In the genomic region with DNA sequence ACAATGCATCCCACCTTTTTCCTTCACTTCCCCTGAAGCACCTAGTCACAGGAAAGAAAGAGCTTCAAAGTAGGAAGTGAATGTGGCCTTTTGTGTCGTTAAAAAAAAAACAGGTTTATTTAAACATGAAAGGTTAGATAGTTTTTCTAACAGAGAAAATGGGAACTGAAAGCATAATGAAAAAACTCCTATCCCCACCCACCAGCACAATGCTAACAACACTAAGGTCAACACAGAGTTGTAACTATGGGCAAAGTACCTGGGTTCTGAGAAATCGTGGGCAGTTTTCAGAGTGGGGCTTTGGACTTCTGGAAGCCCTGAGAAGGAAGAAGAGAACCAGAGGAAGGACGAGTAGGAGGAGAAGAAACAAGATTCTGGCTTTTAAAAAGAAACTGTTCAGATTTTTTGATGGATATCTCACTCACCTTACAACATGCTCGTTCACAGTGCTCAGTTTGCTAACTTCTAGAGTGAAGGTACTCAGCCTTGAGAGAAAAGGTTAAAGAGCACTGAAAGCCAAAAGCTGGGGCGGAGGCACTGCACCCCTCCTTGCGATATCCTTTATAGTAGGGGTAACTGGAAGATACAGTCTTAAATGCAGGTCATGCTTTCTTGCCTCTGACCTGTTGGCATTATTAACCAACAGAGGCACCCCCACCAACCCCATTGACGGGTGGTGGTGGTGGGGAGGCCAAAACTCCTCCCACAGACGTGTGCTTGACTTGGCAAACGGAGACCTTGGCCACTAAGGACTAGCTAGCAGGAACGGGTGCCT, we compare ENCODE assay signal across 12 mouse cellular contexts. TPM values are rescaled to one million over a fixed set of nuclear protein-coding genes. Genes with fewer than 3 reads are reported as not detected.
A peak's percentile ranks its signal among the peaks of the same experiment; 100 is the strongest.
DNase-seq lines count a peak whose midpoint lies in the region; TF ChIP-seq lines count a peak whose summit lies in the region.
"Had no signal": no experiment of that assay in that cellular context is flagged by ENCODE, and none has a peak within 500 bp of the region (broad histone marks: within the 10 kb centered on the region; RNA-seq: fewer than 3 reads in every experiment).

No protein-coding gene starts in this region.

- no peaks in the 10 kb centered on the region for H3K9me3 ChIP-seq in CH12.LX (replicated peaks; ENCODE audit: low read length)
- no peaks in the 10 kb centered on the region for H3K9me3 ChIP-seq in limb, embryonic 10.5 days (replicated peaks)
- H3K9me3 ChIP-seq: hindbrain, embryonic 15.5 days had no signal

- H3K79me2 ChIP-seq in CH12.LX (replicated peaks; ENCODE audit: control insufficient read depth, extremely low read depth, insufficient read depth, poor library complexity, severe bottlenecking) (no peaks in the 10 kb centered on the region), macrophage (ENCODE audit: inconsistent target) (peaks cover 58% of the 10 kb centered on the region)

- no peak overlapping the region for H3K4me3 ChIP-seq in CH12.LX (replicated peaks in 1 of 3; ENCODE audit: low read depth in 2 of 3, low read length in 2 of 3, poor library complexity in 1 of 3)
- H3K4me3 ChIP-seq in macrophage (ENCODE audit: inconsistent target), result peak overlapping the region; percentile 44
- H3K4me3 ChIP-seq in limb, embryonic 10.5 days, result no peak overlapping the region
- H3K4me3 ChIP-seq: hindbrain, embryonic 15.5 days; left cerebral cortex, adult 2 months had no signal

- peak overlapping the region; percentile 47 for H3K9ac ChIP-seq in CH12.LX (ENCODE audit: insufficient read depth, low read depth)
- H3K9ac ChIP-seq: hindbrain, embryonic 15.5 days had no signal

- no peak for TF ChIP-seq CTCF in CH12.LX (conservative IDR thresholded peaks at IDR 0.05 in 1 of 2, IDR thresholded peaks at IDR 0.05 in 1 of 2; ENCODE audit: low read depth in 2 of 2, low read length in 2 of 2)

- dilution Hi-C loops in CH12.LX (cut with MboI; ENCODE audit: extremely low pct_ligation_motif_present, extremely low pct_unique_long_range_greater_than_20kb, low sequenced_read_pairs), result no loop called here

- no peaks in the 10 kb centered on the region for H3K27me3 ChIP-seq in CH12.LX (replicated peaks)
- peaks cover 30% of the 10 kb centered on the region for H3K27me3 ChIP-seq in limb, embryonic 10.5 days (ENCODE audit: low read depth, poor library complexity, severe bottlenecking)

- peaks cover 7 to 27% of the 10 kb centered on the region in 2 experiments for H3K4me1 ChIP-seq in CH12.LX (ENCODE audit: control insufficient read depth in 1 of 2, insufficient read depth in 2 of 2)
- no peaks in the 10 kb centered on the region for H3K4me1 ChIP-seq in limb, embryonic 10.5 days
- H3K4me1 ChIP-seq: hindbrain, embryonic 15.5 days had no signal

- TF ChIP-seq POLR2A in CH12.LX (IDR thresholded peaks at IDR 0.05; ENCODE audit: low read depth, low read length), result no peak

- TF ChIP-seq EP300 in CH12.LX (IDR thresholded peaks at IDR 0.05; ENCODE audit: low read length), result peak; percentile 79

- peak; percentile 43 for DNase-seq in lung, postnatal 25 days (ENCODE audit: low spot score)
- DNase-seq in lung, postnatal 10 days, result no peak
- peak; percentile 70 to 74 for DNase-seq in B cell, adult 2 months
- peak; percentile 44 for DNase-seq in CH12.LX (ENCODE audit: extremely low read depth)
- no peak for DNase-seq in gastrocnemius, adult 8-10 months (ENCODE audit: low spot score in 2 of 2)
- no peak for DNase-seq in limb, embryonic 10.5 days (ENCODE audit: low spot score)
- DNase-seq: cerebellum, postnatal 14 days; kidney, postnatal 10 days; lung, postnatal 14 days had no signal

- 44% methylated on average over 10 of the region's 10 CpGs for WGBS in macrophage (ENCODE audit: missing documents)
- WGBS in limb, embryonic 10.5 days, result 73% methylated on average over 10 of the region's 10 CpGs

- H3K36me3 ChIP-seq in CH12.LX (replicated peaks in 1 of 2; ENCODE audit: control insufficient read depth in 1 of 2, insufficient read depth in 1 of 2, low read length in 1 of 2) (no peaks in the 10 kb centered on the region), macrophage (ENCODE audit: inconsistent target) (peaks cover 23% of the 10 kb centered on the region; the same call in 1 of the 2 replicates)
- H3K36me3 ChIP-seq in limb, embryonic 10.5 days, result no peaks in the 10 kb centered on the region
- H3K36me3 ChIP-seq: hindbrain, embryonic 15.5 days had no signal

- peak overlapping the region; percentile 89 for H3K4me2 ChIP-seq in CH12.LX (ENCODE audit: insufficient read depth, low read depth, poor library complexity, severe bottlenecking)
- H3K4me2 ChIP-seq: hindbrain, embryonic 15.5 days had no signal

- no peak overlapping the region for H3K27ac ChIP-seq in CH12.LX (ENCODE audit: insufficient read depth, low read depth)
- H3K27ac ChIP-seq in macrophage, result peak overlapping the region; percentile 50
- no peak overlapping the region for H3K27ac ChIP-seq in limb, embryonic 10.5 days
- H3K27ac ChIP-seq: hindbrain, embryonic 15.5 days; left cerebral cortex, adult 2 months had no signal

- no peak for TF ChIP-seq RAD21 in CH12.LX (IDR thresholded peaks at IDR 0.05; ENCODE audit: low read depth, low read length)

- in situ Hi-C loops in CH12.LX (cut with MboI; ENCODE audit: low pct_ligation_motif_present, low pct_unique_long_range_greater_than_20kb, low sequenced_read_pairs), result no loop called here

TF ChIP-seq in CH12.LX, 34 proteins besides CTCF, POLR2A, EP300 and RAD21:
- TF ChIP-seq MAZ (IDR thresholded peaks at IDR 0.05; ENCODE audit: low read depth, low read length) (no peak), IRF4 (IDR thresholded peaks at IDR 0.05; ENCODE audit: low read depth, low read length) (peak; percentile 96), ZNF384 (IDR thresholded peaks at IDR 0.05; ENCODE audit: low read depth, low read length) (peak; percentile 95), MAX (IDR thresholded peaks at IDR 0.05; ENCODE audit: low read length) (no peak), RCOR1 (conservative IDR thresholded peaks at IDR 0.05; ENCODE audit: low read depth, low read length) (no peak), TBP (conservative IDR thresholded peaks at IDR 0.05; ENCODE audit: low read depth, low read length) (no peak), ELF1 (IDR thresholded peaks at IDR 0.05; ENCODE audit: low read depth, low read length) (0 out of 2 replicates have a peak, but pooled peaks have one; percentile 47), CHD1 (IDR thresholded peaks at IDR 0.05; ENCODE audit: low read depth, low read length) (no peak)

RNA-seq across cellular contexts. Expression of a gene that starts 1.2 kb away (rescaled TPM):
- total RNA-seq in CH12.LX (2012; rRNA removed), result 8.9 and 9.2 TPM in 2 replicates
- total RNA-seq in CH12.LX (2014; rRNA removed), result 7.2 and 9.7 TPM in 2 replicates
- polyA plus RNA-seq in CH12.LX (2012; ENCODE audit: insufficient read length, low read depth), result 10.4 and 11.4 TPM in 2 replicates
- total RNA-seq in macrophage (2018; cell fraction: chromatin; rRNA removed), result 100 to 1,000 TPM in 17 of 26 experiments, 10 to 100 TPM in 9; 39.8 to 421 (median 184) TPM
- 100 to 1,000 TPM in 10 of 26 experiments, 10 to 100 TPM in 16; 16.5 to 137 (median 51.7) TPM for total RNA-seq in macrophage (2018; cell fraction: cytosol; rRNA removed)
- total RNA-seq in macrophage (2018; cell fraction: nucleus; rRNA removed), result 100 to 1,000 TPM in 17 of 26 experiments, 10 to 100 TPM in 9; 38.3 to 372 (median 132) TPM
- 18.8 to 43.8 TPM (median 22.2 TPM) in 3 replicates for polyA plus RNA-seq in macrophage (2018)
- total RNA-seq in gastrocnemius, adult 8-10 months (2022), result 1 to 10 TPM; 2.9 to 4.0 (median 3.9) TPM
- polyA plus RNA-seq in limb, embryonic 10.5 days (2016; fragmentation: Nextera tagmentation; extraction: Ambion mirVana), result 25.9 and 29.6 TPM in 2 replicates

Comparison
In these comparisons a context has a peak if more than half of its experiments do, and no peak if none do; other contexts are left out.
1. DNase-seq: peak in lung, postnatal 25 days (single experiment), B cell, adult 2 months (2 of 2) and CH12.LX (single experiment); none in lung, postnatal 10 days (single experiment), gastrocnemius, adult 8-10 months (0 of 2) and limb, embryonic 10.5 days (single experiment).